Mouse (Mus musculus) liver, adult (tissue): ENCODE measurements around the gene Sumf1.

Source experiments
- GATA4 ChIP-seq: IDR thresholded peaks from 2 replicates; pipeline ENCODE4 v1.6.1; 2014; ENCODE audit warnings: mild to moderate bottlenecking, low read length; ENCODE audit not compliant: insufficient replicate concordance

Sumf1 gene

DNA sequence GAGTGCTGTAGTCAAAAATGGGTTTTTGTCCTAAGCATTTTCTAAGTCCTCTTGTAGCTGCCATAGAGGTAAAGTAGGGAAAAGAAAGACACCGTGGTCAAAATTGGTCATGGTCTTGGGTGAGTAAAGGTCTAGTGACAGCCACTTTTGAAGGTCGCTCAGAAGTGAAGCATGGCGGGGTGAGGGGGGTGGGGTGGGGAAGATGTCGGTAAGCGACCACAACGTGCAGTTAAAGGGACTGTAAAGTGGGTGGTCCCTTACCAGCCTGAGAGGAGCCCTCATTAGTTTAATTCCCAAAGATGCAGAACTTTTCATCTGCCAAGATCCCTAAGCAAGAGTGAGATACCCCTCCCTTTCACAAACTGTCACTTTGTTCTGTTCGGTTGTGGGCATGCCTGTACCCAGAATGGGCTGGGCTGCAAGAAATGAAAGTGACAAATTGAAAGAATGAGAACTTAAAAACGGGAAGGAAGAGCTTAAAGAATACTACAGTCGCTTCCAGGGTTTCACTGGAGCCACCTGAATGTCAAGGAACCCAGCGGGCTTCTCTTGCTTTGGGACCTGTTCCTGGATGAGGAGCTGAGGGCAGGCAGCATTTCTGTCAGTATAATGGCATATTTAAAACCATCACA, 29.0 kb upstream of the Sumf1 start:
- TF ChIP-seq GATA4: no peak

DNA sequence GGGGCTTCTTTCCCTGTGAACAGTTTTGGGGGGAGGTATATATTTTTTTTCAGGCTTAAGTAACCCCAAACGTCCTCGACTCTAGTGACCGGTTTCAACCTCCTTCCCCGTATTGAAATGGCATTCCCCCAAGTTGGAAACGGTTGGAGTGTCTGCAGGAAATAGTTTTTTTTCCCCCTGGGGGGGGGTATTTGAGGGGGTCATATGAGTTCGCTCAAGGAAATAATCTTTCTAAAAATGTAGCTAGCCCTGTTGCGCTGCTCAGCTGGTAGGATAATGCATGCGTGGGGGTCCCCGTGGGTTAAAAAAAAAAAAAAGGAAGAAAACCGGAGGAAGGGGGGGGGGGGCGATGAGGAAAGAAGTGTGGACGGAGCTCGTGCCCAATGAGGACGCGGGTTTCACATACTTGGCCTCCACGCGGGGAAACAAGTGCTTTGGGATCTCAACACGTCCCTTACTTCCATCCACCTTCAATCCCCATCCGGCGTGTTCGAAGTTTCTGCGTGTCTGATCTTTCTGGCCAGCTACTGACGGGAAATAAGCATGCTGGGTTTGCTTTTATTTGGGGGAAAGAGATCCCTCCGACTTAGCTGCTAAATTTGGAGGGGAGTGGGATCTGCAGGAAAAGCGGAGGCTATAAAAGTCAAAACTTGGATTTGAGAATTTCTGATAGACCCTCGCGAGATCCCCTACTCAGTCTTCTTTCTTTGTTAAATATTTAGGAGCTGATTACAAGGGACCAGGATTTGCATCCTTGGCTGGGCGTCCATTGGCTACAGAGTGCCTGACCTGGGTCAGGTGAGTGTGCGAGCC, 28.3 kb upstream of the Sumf1 start:
- no peak for TF ChIP-seq GATA4

DNA sequence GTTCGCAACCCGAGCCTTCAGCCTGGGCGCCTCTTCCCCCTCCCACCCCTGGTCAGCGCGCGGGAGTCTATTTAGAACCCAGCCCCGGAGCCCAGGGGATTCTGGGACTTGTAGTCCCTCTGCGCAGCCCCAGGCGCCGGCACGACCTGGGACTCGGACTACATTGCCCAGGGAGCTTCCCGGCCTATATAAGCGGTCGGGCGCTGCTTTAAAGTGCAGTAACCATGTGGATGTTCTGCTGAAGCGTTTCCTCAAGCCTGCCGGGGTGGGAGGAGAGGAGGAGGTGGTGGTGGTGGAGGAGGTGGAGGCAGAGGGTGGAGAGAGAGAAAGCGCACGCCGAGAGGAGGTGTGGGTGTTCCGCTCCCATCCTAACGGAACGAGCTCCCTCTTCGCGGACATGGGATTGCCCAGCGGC, 27.5 kb upstream of the Sumf1 start, which contains the start of gene Itpr1:
Itpr1 (plus strand) TSS at position 216 of the 415 bp plus-strand sequence.
- no peak; the same call in 1 of the 2 replicates for TF ChIP-seq GATA4

DNA sequence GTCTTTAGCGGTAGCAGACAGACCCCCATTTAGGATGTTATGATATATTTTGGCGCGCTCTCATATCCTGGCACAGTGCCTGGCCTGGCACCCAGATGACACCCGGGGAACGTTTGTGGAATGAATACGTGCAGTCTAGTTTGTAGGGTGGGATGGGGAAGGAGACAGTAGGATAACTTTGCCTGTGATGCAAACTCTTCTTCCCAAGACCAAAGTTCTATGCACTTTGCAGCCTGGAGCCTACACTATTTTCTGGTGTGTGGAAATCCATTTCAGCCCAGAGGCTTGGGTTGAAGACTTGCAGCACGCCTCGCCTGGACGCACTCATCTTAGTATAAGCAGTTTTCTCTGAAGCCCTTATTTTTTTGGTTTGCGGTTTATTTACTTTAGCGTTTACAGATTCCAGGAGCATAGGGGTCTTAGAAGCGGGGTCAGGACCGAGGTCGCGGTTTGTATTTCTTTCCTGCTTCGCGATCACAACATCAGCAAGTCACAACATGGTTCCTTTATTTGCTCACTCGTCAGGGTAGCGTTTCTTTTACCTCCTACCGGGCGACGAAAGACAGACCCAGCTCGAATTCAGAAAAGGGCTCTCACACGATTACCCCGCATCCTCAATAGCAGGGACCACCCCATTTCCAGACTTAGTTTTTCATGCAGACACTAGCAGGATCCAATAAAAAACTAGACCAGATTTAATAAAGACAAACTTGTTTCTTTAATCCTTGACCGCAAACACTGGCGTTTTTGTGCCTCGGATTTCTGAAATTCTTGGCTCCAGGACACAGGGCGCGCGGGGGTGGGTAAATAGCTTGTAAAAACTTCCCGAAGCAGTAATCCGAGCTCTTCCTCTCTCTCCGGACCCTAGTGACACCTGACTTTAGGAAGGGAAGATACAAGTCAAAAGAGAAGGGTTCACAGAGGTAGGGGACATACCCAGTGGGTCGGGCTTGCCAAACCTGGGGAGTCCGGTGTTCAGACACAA, 26.8 kb upstream of the Sumf1 start:
- TF ChIP-seq GATA4: no peak

DNA sequence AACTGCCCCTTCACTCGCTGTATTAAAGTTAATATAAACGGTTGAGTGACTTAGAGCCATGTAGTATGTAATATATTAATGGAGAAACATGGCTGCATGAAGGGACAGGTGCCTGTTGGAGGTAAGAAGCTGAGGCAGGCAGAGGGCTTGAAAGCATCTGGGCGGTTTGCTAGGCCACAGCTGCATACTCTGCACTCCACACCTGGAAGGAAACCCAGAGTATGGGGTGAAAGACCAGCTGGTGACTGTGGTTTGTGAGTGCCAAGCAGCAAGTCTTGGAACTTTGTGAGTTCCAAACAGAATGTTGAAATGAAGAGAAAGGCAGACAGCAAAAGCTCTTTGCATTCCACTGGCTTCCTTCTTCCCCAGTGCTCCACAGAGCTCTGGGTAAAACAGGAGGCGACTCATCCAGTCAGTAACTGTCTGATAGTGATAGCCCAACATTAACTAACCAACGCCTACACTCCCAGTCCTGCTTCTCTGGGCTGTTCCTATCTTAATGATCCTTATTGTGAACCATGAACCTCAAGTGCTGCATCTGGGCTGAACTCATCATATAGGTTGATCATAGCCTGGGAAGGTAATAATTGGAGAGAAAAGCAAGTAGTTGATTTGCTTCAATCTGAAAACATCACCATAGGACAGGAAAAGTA, 21.7 kb upstream of the Sumf1 start:
- TF ChIP-seq GATA4: no peak

DNA sequence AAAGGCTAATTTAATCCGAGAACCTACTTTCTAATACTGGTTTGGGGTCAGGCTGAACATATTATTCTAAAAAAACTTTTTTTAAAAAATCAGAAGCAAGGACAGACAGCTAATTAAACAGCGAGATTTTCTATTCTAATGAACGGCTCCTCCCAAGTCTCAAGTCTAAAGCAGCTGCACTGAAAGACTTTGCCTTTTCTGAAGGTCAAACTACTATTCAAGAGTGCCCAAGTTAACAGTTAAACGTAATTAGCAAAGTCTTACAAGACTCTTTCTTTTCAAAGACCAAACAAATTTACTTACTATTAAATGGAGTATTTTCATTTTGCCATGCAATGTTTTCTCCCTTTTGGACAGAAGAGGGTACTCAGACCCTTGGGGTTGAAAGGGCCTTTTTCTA, 20.8 kb upstream of the Sumf1 start:
- TF ChIP-seq GATA4: no peak

DNA sequence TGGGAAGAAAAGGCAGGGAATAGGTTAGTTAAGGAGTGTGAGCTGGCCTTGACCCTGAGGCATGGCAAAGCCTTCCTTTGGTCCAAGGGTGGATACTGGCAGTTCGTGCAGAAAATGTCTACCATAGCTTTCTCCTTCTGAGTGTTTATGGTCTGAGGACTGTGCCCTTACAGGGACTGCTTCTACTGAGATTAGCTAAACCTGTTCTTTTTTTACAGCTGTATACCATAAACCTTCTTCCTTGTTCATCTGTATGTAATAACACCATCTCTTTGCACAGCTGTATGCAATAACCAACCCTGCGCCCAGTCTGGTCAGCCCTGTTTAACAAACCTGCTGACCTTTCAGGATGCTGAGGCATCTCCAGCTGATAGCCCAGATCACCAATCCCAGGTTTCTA, 18.9 kb upstream of the Sumf1 start:
- no peak for TF ChIP-seq GATA4

DNA sequence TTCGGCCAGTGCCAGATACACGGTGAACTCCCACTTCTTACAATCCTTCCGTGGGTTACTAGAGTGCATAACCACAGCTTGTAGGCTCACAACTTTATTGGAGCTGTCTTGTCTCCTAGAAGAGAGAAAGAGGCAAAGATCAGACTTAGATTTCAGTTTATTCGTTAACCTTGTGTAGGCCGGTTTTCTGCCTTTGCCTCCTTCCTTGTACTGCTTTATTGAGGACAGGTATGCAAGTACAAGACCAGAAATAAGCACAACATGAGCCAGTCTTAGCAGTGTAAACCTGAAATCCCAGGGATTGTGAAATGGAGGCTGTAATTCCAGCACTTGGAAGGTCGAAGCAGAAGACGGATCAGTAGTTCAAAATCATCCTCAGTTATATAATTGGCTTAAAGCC, 12.9 kb upstream of the Sumf1 start:
- TF ChIP-seq GATA4: no peak

DNA sequence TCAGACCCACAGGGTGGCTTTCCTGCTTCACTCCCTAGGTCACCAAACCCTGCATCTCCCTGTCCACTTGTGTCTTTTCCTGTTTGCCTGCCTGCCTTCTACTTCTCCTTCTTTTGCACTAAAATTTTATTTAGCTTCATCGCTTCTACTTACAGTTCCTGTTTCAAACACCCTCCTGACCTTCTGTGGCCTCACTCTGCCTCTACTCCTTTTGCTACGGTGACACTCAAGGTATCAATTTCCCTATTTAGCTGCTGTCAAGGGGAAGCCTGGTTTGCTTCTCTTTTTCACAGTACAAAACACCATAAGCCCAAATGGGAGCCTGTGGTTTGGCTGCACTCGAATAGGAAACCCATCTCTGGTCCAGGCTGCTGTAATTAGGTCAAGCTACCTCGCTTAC, 11.7 kb upstream of the Sumf1 start:
- no peak for TF ChIP-seq GATA4

DNA sequence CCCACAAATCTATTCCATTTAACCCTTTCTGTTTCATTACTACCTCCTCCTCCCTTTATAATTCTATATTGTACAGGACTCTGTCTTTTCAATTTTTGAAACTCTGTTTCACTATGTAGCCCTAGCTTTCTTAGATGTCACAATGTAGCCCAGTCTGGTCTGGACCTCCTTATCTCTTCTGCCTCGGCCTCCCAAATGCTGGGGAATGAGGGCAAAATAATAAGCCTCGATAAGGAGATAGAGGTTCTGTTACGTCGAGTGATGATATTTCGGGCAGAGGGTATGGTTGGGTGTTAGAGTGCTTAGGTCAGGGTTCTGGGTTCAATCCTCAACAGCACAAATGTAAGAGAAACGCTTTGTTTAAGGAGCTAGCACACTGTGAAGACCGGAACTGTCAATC, 11.3 kb upstream of the Sumf1 start:
- TF ChIP-seq GATA4: no peak

DNA sequence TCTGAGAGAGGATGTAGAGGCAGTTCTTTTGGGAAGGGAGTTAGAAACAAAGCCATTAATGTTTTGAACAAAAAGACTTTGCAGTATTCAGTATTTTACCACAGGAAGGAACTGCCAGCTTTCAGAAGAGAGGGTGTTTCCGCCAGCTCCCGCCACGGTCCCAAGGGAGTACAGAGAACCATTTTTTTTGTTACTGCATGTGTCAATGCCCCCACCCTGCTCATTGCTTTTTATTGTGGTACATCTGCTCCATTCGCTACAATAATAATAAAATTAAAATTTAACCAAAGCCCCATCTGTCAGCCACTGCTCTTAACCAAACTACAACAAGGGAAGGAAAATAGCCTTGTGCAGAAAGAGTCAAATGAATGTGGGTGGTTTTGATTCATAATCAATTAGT, 7.2 kb upstream of the Sumf1 start:
- no peak for TF ChIP-seq GATA4

DNA sequence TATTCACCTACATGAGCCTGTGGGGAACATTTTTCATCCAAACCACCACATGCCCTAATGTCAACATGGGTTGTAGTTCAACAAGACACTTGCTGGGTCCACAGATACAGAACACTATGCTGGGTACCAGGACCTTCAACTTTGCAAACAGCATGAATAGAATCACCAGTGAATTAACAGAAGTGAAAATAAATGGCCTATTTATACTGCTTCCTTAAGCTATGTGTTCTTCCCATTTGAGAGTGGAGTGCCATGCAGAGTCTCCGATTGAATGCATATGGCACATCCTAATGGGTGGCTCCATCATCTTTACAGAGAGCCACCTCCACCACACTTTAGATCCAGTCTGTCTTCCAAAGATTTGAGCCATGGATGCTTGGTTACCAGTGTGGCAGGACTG, 5.3 kb upstream of the Sumf1 start:
- no peak for TF ChIP-seq GATA4

DNA sequence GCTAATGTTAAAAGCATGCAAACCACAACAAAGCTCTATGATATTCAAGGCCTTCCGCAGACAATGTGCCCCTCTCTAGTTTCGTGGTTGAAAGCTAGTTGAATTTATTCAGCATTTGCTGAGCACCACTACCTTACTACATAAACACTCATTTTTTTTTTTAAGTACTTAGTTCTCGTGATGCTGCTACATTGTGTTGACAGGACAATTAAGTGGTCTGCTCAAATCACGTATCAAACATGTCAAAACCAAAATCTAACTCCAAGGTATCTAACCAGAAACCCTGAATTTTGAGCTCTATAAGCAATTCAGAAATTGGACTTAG, 265 bp upstream of the Sumf1 start:
- TF ChIP-seq GATA4: no peak

DNA sequence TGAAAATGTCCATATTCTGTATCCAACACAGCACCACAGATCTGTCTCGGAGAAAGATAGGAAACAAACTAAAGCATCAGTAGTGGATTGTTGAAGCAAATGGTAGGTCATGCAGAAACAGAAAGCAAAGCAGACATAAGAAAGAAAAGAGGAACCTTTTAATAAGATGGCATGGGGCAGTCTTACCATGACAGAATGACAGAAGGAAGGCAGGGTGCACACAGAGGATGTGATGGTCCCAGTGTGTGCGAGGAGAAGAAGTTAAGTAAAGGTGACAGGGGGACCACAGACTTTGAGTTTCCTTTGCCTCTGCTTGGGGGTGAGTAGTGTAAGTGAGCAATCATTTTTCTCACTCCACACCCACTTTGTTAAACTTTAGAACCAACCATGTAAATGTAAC, 6.3 kb downstream of the Sumf1 start:
- no peak for TF ChIP-seq GATA4

DNA sequence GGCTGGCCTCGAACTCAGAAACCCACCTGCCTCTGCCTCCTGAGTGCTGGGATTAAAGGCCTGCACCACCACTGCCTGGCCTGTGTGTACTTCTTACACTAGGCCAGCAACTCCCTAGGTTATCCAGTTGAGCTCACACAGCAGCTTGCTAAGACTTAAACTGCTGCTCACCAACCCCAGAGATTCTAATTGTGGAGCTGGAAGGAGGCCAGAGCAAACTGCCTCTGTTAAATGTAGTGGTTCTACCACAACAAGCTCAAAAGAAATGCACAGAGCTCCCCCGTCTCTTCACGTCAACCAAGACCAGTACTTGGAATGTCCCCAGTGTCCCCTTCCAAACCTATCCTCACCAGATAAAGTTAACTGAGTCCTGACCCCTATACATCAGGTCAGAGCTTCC, 11.2 kb downstream of the Sumf1 start:
- TF ChIP-seq GATA4: no peak
